ENCODE assay signal across 21 mouse cellular contexts in the genomic region with DNA sequence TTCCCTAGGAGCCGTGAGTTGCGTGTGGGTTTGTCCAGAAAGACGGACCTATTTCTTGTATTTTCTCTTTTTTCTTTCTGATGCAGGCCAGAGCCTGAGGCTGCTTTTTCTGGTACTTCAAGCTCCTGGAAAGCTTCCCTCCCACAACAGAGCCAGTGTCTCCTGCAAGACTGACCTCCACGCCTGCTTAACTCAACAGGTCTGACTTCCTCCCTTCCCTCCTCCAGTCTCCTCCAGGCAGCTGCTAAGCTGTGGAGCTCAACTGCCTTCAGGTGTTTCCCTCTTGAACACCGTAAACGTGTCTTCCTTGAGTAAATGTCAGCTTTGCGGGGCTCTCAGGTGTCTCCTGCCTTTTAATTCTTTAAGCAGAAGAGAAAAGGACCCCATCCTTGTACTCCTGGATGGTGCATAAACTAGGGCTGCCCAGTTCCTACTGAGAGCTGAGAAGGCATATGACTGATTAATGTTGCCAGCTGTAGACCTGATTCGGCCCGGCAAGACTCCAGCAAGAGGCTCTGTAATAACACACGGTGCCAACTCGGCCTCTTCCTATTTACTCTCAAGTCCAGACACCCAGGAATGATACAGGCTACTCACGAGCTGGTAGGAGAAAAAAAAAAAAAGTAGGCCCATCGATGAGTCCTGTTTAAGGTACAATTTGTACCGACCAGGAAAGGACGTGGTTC.
A peak's percentile ranks its signal among the peaks of the same experiment; 100 is the strongest.
DNase-seq lines count a peak whose midpoint lies in the region.
"Had no signal": no experiment of that assay in that cellular context is flagged by ENCODE, and none has a peak within 500 bp of the region (broad histone marks: within the 10 kb centered on the region; RNA-seq: fewer than 3 reads in every experiment).

No protein-coding gene starts in this region.

- H3K4me3 ChIP-seq in heart, embryonic 10.5 days, result no peak overlapping the region
- H3K4me3 ChIP-seq: embryonic facial prominence, embryonic 13.5 days; heart, embryonic 12.5 days; hindbrain, embryonic 13.5 days; limb, embryonic 12.5 days; liver, embryonic 15.5 days had no signal

- peak; percentile 8 for DNase-seq in cerebellum, adult 11-12 months
- DNase-seq in cerebellum, postnatal 4 days (ENCODE audit: low spot score in 2 of 2), result no peak
- peak; percentile 55 for DNase-seq in heart, adult 11 months
- DNase-seq in heart, embryonic 10.5 days (ENCODE audit: low spot score), result no peak
- peak; percentile 10 to 29 for DNase-seq in kidney, postnatal 4 days
- DNase-seq in kidney, adult 8-10 months, result no peak
- peak; percentile 61 for DNase-seq in fat pad, adult 2 months (ENCODE audit: extremely low read depth, low read depth, low spot score)
- no peak for DNase-seq in frontal cortex, adult 2 months (ENCODE audit: extremely low spot score in 1 of 2, low spot score in 1 of 2)
- DNase-seq: adrenal gland, postnatal 14 days; gastrocnemius, postnatal 10 days; heart, adult 18-20 months; heart, postnatal 4 days; lung, embryonic 14.5 days; lung, postnatal 14 days; midbrain, embryonic 14.5 days had no signal

- no peaks in the 10 kb centered on the region for H3K9me3 ChIP-seq in heart, embryonic 10.5 days
- H3K9me3 ChIP-seq: embryonic facial prominence, embryonic 13.5 days; G1E; heart, embryonic 12.5 days; hindbrain, embryonic 13.5 days; limb, embryonic 12.5 days; liver, embryonic 15.5 days had no signal

- 72% methylated on average over 15 of the region's 15 CpGs for WGBS in heart, embryonic 10.5 days

- H3K27ac ChIP-seq in heart, embryonic 10.5 days, result no peak overlapping the region
- H3K27ac ChIP-seq: embryonic facial prominence, embryonic 13.5 days; hindbrain, embryonic 13.5 days; limb, embryonic 12.5 days; liver, embryonic 15.5 days had no signal

- H3K4me1 ChIP-seq in heart, embryonic 10.5 days, result no peaks in the 10 kb centered on the region
- H3K4me1 ChIP-seq: heart, embryonic 12.5 days; hindbrain, embryonic 13.5 days; limb, embryonic 12.5 days; liver, embryonic 15.5 days had no signal

- H3K27me3 ChIP-seq in heart, embryonic 10.5 days (ENCODE audit: insufficient read depth, poor library complexity, severe bottlenecking), result no peaks in the 10 kb centered on the region
- H3K27me3 ChIP-seq: embryonic facial prominence, embryonic 13.5 days; liver, embryonic 15.5 days had no signal

- no peaks in the 10 kb centered on the region for H3K36me3 ChIP-seq in heart, embryonic 10.5 days
- H3K36me3 ChIP-seq: embryonic facial prominence, embryonic 13.5 days; G1E; heart, embryonic 12.5 days; hindbrain, embryonic 13.5 days; limb, embryonic 12.5 days; liver, embryonic 15.5 days had no signal

Comparison
In these comparisons a context has a peak if more than half of its experiments do, and no peak if none do; other contexts are left out.
1. DNase-seq: peak in cerebellum, adult 11-12 months (single experiment), heart, adult 11 months (single experiment), kidney, postnatal 4 days (2 of 2) and fat pad, adult 2 months (single experiment); none in cerebellum, postnatal 4 days (0 of 2), heart, embryonic 10.5 days (single experiment), kidney, adult 8-10 months (0 of 2) and frontal cortex, adult 2 months (0 of 2).